Mouse (Mus musculus): Measurements from ENCODE around the gene Vmn2r71.

DNA sequence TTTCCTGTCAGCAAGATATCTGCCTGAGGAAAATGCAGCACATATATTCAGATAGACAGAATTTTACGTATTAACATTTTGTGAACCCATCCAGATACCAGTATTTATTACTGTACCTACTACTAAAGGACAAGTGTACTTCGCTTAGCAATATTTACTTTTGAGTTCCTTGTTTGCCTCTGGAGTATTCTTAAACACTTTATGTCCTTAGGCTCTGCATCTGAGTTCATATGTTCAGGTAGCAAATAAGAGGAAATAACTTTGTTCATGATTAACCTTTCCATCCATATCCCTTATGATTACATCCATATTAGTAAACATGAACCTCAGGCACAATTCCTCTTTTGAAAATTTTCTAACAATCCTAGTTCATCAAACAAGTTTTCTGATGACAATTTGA, 6.2 kb downstream of the Vmn2r71 start, which contains the start of gene Vmn2r70:
- TF ChIP-seq CTCF (IDR thresholded peaks at IDR 0.05; ENCODE audit: low read depth, low read length) = no peak
- no peak for TF ChIP-seq POLR2A (IDR thresholded peaks at IDR 0.05; ENCODE audit: insufficient read depth, low read length)
